Mouse (Mus musculus) ES-E14 (cell line): ENCODE data around the gene Znrd1as. TPM values are rescaled to one million over a fixed set of nuclear protein-coding genes. Genes with fewer than 3 reads are reported as not detected.
"Not testable (repeated sequence)": the region's sequence is repeated elsewhere in the genome, so short reads cannot be mapped to it uniquely, and the experiment has no call there.

Experiments
- DNase-seq: peaks from one replicate; pipeline ENCODE4 v3.0.0-alpha.2; 2013; ENCODE audit warnings: low read depth, low spot score
- H3K27ac ChIP-seq: 2 replicates; pipeline ENCODE4 v1.5.1; 2012; ENCODE audit warnings: low read depth, mild to moderate bottlenecking, low read length, moderate library complexity, mixed read lengths; ENCODE audit not compliant: poor library complexity, insufficient read depth, severe bottlenecking
- H3K36me3 ChIP-seq: 2 replicates; pipeline ENCODE4 v1.6.1; 2012; ENCODE audit warnings: mild to moderate bottlenecking, low read length, moderate library complexity, mixed read lengths; ENCODE audit not compliant: control insufficient read depth, poor library complexity, insufficient read depth, severe bottlenecking
- H3K4me1 ChIP-seq, 2 experiments: fragments of 150-350 bp in 1 of 2; sonication (generic) in 1 of 2; 2 replicates each; pipeline ENCODE4 v1.6.1; 2012; ENCODE audit warnings: low read length in 2 of 2, mild to moderate bottlenecking in 1 of 2, mixed read lengths in 1 of 2; ENCODE audit not compliant: control insufficient read depth in 2 of 2, insufficient read depth in 2 of 2, poor library complexity in 1 of 2
- H3K4me3 ChIP-seq, 2 experiments: fragments of 150-350 bp in 1 of 2; sonication (generic) in 1 of 2; 2 replicates each; pipeline ENCODE4 v1.5.1; 2012; ENCODE audit warnings: low read length in 2 of 2, low read depth in 1 of 2, mild to moderate bottlenecking in 1 of 2, mixed read lengths in 1 of 2; ENCODE audit not compliant: insufficient read depth in 1 of 2, poor library complexity in 1 of 2, severe bottlenecking in 1 of 2
- H3K9ac ChIP-seq: 2 replicates; pipeline ENCODE4 v1.6.1; 2012; ENCODE audit warnings: low read depth, mild to moderate bottlenecking, low read length, mixed read lengths; ENCODE audit not compliant: poor library complexity, insufficient read depth, severe bottlenecking
- H3K9me3 ChIP-seq: fragments of 150-350 bp; sonication (generic); 2 replicates; pipeline ENCODE4 v1.6.1; 2012; ENCODE audit warnings: low read depth, mild to moderate bottlenecking, low read length; ENCODE audit not compliant: control insufficient read depth, insufficient read depth
- CHD2 ChIP-seq: IDR thresholded peaks from 2 replicates; pipeline ENCODE4 v1.6.1; 2014; ENCODE audit warnings: mild to moderate bottlenecking, low read depth, low read length, inconsistent platforms
- HCFC1 ChIP-seq: IDR thresholded peaks from 2 replicates; pipeline ENCODE4 v1.6.1; 2012; ENCODE audit warnings: low read length, inconsistent platforms, borderline replicate concordance; ENCODE audit not compliant: insufficient read depth
- MAFK ChIP-seq: IDR thresholded peaks from 2 replicates; pipeline ENCODE4 v1.6.1; 2014; ENCODE audit warnings: mild to moderate bottlenecking, low read depth, low read length, inconsistent platforms; ENCODE audit not compliant: insufficient read depth
- ZC3H11A ChIP-seq: IDR thresholded peaks from 2 replicates; pipeline ENCODE4 v1.6.1; 2012; ENCODE audit warnings: low read depth, mild to moderate bottlenecking, inconsistent platforms, low read length, borderline replicate concordance
- ZNF384 ChIP-seq: IDR thresholded peaks from 2 replicates; pipeline ENCODE4 v1.6.1; 2012; ENCODE audit warnings: low read depth, low read length, inconsistent platforms
- in situ Hi-C, 2 experiments: fragments of 600-800 bp; cut with MboI; formaldehyde crosslinking; loops; one replicate each; pipeline ENCODE4 v1.15.1; 2025; ENCODE audit warnings: low sequenced_read_pairs in 2 of 2, inconsistent platforms in 1 of 2; ENCODE audit not compliant: unreplicated experiment in 2 of 2
- total RNA-seq: library from RNA; depleted of rRNA; stranded (reverse); fragments of 300-350 nt; gene quantifications from 2 replicates; pipeline ENCODE4 v1.2.3, GENCODE M21; 2012

Znrd1as gene
- total RNA-seq, 1 experiment, result 15.1 TPM

- Histone ChIP-seq H3K9ac (peak overlapping the region; percentile 79; the same call in 1 of the 2 replicates), H3K27ac (peak overlapping the region; percentile 93; the same call in 1 of the 2 replicates), H3K4me3 (peak overlapping the region; percentile 4 to 65; a peak in 3 of 4 replicates), H3K4me1 (peaks cover 13 to 30% of the 10 kb centered on the region in 2 experiments), H3K36me3 (peaks cover 8% of the 10 kb centered on the region; the same call in 1 of the 2 replicates), H3K9me3 (no peaks in the 10 kb centered on the region)
- DNase-seq, result no peak
- TF ChIP-seq CHD2 (peak; percentile 39; the same call in 1 of the 2 replicates), HCFC1 (no peak), MAFK (no peak), ZNF384 (no peak), ZC3H11A (no peak)
- in situ Hi-C loops, result no loop called here
Observed at GRCm38 (mm10) chr17:36981845-36982244, 23.5 kb downstream of the Znrd1as start.

- Histone ChIP-seq H3K9me3 (no peaks in the 10 kb centered on the region), H3K4me1 (peaks cover 13 to 28% of the 10 kb centered on the region in 2 experiments), H3K4me3 (peak overlapping the region in 1 of 2 experiments; percentile 65; a peak in 2 of 4 replicates), H3K9ac (peak overlapping the region; percentile 29; the same call in 1 of the 2 replicates), H3K27ac (peak overlapping the region; percentile 93), H3K36me3 (peaks cover 8% of the 10 kb centered on the region; the same call in 1 of the 2 replicates)
- in situ Hi-C loops, result no loop called here
- TF ChIP-seq HCFC1 (no peak), ZNF384 (no peak), CHD2 (peak; percentile 15; the same call in 1 of the 2 replicates), MAFK (no peak)
- DNase-seq, result no peak
Observed at GRCm38 (mm10) chr17:36982253-36983155, 24.1 kb downstream of the Znrd1as start.

DNA sequence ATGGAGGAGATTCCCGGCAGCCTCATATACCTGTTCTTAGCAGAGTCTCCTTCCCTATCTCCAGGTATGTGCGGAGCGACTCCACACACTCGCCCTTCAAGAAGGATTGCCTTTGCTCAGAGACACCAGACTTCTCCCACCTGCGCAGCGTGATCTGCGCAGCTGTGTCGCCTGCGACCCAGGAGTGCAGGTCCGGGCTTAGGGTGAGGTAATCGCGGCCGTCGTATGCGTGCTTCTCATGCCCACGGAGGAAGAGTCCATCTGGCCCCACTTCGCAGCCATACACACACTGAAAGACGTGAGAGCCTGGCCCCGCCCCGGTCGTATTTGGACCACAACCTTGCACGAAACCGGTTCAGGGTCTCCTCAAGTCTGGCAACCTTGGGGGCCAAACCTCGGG, 30.1 kb downstream of the Znrd1as start:
- H3K9ac ChIP-seq, result peak overlapping the region; percentile 83
- no peaks in the 10 kb centered on the region for H3K9me3 ChIP-seq
- DNase-seq, result no peak
- H3K4me3 ChIP-seq, result peak overlapping the region; percentile 69 to 81
- H3K27ac ChIP-seq, result peak overlapping the region; percentile 75
- TF ChIP-seq ZC3H11A, result no peak
- TF ChIP-seq CHD2, result no peak
- no peak for TF ChIP-seq HCFC1
- no peak for TF ChIP-seq MAFK
- no peak for TF ChIP-seq ZNF384
- peaks cover 11 to 21% of the 10 kb centered on the region in 2 experiments for H3K4me1 ChIP-seq
- in situ Hi-C loops, result no loop called here
- H3K36me3 ChIP-seq, result peaks cover 3% of the 10 kb centered on the region; the same call in 1 of the 2 replicates

DNA sequence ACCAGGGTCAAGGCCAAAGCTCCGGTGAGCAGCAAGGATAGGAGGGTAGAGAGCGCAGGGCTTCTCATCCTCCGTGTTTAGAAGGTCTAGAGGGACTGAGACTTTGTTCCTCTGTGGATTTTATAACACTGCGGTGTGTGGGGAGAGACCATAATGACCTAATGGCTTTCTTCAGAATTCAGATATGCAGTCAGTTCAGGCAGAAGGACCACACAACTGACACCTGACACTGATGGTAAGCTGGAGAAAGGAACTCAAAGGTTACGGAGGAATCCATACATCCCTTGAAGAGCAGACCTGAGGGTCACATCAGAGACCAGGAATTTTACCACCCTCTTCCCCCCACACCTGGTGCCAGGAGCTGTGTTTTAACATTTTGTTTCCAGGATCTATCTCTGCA, 31.0 kb downstream of the Znrd1as start, which contains the start of gene H2-M5:
H2-M5 (minus strand) TSS at position 101 of the 400 bp plus-strand sequence.
- Histone ChIP-seq H3K9me3 (no peaks in the 10 kb centered on the region), H3K4me3 (peak within 1 kb of the TSS; percentile 69 to 81), H3K27ac (peak within 1 kb of the TSS; percentile 75), H3K4me1 (peaks cover 8 to 23% of the 10 kb centered on the region in 2 experiments; a peak in 3 of 4 replicates), H3K36me3 (peaks cover 3% of the 10 kb centered on the region; the same call in 1 of the 2 replicates), H3K9ac (peak within 1 kb of the TSS; percentile 83)
- in situ Hi-C loops, result no loop called here
- TF ChIP-seq MAFK (no peak), ZC3H11A (no peak), ZNF384 (no peak), HCFC1 (no peak), CHD2 (no peak)
- DNase-seq, result no peak

GRCm38 (mm10) chr17:36990630-36991029, 32.2 kb downstream of the Znrd1as start:
- H3K9ac ChIP-seq, H3K36me3 ChIP-seq, H3K4me3 ChIP-seq, in situ Hi-C loops, H3K9me3 ChIP-seq, DNase-seq, H3K27ac ChIP-seq: not testable (repeated sequence)
- peaks cover 14 to 22% of the 10 kb centered on the region in 2 experiments for H3K4me1 ChIP-seq
